Mouse (Mus musculus): ENCODE measurements around the gene Nradd.

Nradd gene

DNA sequence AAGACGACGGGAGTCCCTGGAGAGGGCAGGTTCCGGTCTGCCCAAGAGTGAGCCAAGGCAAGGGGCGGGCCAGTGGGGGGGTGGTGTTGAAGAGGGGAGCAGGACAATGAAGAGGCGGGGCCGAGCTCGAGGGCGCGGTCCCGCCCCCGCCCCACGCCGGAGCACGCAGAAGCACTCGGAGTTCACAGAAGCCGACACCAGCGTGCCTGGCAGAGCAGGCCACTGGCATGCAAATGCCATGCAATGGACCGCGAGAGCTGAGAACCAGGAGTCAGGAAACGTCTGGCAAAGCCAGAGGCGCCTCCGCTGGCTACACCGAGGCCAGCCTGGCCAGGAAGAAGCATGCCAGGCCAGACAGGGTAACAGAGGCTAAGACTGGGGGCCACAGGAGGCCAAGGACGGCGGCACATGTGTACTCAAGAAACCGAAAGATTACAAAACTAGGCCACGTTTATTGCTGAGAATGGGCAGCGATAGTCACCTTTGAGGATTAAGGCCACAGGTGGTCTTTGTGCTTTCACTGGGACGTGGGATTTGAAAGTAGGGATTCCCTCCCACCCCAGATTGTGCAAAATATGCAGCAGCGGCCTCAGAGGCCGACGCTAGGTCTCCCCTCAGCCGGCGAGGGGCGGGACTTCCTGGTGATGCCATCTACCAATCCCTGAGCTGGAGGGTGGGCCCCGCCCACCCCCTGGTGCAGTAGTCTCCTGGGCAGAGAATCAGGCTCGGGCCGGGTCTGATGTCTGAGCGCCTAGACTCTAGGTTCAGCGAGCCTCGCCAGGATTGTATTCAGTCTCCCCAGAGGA lies at the start of gene Nradd:
Gene Nradd (minus strand): TSS at position 92 of the 806 bp plus-strand sequence.
- peak; percentile 93 for DNase-seq

DNA sequence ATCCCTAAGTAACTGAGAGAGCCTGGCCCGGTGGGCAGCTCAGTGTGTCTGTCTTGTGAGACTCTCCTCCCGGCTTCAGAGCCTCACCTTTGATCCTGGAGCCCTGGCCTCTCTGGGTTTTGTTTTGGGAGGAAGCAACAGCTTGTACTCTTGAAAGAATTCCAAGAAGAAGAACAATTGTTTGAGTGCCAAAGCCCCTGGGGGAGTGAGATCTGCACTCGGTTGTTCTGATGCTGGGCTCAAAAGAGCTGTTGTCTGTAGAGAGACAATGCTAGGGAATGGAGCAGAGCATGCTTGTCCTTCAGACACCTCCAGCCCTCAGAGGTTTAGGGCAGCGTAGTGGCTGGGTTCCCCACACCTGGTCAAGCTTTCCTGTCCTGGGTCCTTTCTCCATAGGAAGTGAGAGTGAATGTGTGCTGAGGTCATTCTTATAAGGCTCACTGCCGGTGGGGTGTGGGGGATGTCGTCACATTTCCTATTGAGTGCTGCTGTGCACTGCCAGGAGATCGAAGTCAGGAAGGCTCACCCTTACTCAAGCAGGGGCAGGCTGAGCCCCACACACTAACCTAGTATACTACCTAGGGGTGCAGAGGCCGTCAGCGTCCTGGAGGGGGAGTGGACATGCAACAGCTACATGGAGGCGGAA lies 49.0 kb upstream of the Nradd start:
- peak; percentile 76 for DNase-seq

DNA sequence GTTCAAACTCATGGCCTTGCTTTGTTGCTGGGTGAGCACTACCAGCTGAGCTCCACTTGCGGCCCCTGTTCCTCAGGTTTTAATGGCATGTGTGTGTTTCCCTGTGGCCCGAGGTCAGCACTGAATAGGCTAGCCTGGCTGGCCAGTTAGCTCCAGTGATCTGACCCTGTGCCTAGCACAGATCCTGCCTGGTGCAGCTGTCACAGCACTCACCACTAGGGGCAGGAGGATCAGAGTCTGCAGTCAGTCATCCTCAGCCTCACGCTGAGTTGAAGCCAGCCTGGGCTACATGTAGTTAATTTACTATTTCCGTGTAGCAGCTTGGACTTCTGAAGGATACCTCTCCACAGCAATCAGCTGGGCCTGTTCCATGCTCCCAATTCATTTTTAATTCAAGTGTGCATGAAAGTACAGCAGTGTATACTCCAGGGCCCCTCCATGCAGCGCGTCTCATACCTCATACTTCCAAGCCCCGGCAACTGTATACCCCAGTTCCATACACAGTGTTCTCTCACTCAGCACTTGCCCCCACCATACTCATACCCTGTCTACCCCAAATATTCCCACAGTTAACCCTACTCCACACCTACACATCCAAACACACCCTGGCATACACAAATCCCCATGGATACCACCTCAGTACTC lies 48.3 kb upstream of the Nradd start:
- DNase-seq: peak; percentile 74

DNA sequence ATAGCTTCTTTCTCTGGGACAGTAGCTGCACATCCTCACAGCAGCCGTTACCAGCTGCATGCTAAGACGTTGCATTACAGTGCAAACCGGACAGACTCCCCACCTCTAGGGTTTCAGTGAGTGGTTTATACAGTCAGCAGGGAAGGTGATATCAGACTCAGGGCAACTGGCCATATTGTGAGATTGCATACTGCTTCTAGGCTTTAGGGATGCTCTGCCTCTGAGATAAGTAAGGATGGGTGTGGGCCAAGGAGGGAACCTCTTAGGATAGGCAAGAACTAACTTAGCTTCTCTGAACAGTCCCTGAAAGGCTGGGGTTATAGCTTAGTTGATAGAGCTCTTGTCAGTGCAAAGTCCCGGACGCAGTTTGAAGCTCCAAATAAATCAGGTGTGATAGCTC lies 45.5 kb upstream of the Nradd start:
- DNase-seq: no peak

DNA sequence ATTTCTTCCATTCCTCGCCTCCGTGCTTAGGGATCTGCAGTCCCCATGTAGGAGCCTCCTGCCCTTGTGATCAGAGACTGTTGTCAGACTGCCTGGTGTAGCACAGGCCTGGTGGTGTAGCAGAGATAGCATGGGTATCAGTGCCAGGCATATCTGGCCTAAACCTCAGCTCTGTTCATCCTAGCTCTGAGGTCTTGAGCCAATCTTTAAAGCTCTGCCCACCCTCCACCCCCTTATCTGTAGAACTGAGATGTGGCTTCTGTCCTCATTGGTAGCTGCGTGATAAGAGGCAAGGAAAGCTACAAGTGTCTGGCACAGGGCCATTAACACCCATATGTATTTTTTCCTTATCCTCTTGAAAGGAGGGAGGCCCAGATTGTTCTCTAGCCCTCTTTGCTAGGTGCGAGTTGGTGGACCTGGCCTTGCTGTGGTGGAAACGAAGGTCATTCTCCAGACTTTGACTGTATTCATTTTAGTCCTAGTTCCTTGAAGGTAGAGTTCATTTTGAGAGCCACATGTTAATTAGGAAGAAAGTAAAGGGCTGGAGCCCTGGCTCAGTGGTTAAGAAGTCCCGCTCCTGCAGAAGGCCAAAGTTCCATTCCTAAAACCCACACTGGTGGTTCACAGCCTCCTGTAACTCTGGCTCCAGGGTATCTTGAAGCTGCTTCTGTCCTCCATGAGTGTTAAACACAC lies 44.5 kb upstream of the Nradd start:
- no peak for DNase-seq

DNA sequence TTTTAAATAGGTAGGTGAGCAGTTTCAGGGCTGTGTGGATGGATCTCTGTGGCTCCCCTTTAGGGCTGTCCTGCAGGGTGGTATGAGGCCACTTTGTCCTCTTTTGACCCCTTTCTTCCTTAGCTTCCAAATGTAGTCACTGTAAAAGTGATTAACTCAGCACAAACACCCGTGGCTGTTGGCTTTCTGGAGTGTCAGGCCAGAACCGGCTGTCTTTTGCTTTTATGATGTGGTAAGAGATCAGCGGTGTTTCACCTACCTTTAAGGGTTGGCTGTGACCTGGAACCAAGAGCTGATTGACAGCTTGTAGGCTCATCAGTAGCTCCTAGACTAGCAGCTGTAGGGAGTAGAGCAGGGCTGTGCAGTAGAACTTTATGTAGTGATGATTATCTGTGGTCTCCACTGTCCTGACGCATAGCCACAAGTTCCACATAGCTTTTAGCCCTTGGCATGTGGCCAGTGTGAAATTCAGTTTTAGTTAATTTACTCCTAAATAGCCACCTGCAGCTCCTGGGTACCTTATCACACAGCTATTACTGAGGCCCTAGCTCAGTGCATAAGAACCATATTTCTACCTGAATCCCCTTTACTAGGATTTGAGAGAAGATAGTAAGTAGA lies 43.1 kb upstream of the Nradd start:
- no peak for DNase-seq

DNA sequence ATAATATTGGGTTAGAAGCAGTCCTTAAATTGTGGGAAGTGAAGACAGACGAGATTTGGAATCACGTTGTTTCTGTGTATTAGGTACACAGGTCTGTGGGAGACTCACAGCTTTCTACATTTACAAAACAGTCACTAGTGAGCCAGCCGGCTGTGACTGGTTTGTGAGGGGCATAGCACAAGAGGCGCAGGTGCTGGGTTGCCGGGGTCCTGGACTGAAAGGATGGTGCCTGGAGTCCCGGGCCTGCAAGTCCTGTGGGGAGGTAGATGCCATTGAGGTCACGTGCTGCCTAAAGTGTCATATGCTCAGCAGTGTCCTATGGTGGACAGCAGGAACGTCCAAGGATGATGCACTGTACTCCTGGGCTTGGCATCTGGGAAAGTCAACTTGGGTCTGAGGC lies 42.1 kb upstream of the Nradd start:
- DNase-seq: no peak

DNA sequence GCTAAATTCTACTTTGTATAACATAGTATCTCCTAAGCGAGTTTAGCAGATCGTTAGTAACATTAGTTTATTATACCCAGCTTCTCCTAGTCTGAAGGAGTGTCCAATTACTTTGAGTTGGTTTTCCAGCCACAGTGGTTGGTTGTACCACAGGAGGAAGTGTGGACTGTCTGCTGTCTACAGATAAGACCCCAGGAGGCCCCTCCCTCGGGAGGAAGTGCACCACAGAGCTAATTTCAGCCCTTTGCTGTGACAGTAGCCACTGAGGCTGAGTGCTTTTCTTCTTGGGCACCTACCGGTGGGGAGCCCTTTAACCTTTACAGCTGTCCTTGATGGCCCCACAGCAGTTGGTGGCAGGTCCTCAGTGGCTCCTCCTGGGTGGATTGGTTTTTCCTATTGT lies 41.7 kb upstream of the Nradd start:
- no peak for DNase-seq

DNA sequence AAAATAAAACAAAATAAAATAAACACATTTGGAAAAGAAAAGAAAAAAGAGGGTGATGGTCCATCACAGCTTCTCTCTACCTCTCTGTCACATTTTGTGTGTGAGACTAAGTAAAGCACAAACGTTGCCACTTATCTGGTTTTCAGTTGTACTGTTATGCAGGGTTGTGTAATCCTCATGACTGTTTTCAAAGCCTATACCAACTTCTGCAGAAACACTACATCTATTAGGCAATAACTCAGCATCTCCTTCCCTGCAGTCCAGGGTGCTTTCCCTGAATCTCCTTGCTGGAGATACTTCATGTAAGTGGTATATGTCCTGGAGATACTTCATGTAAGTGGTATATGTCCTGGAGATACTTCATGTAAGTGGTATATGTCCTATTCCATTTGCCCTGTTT lies 38.6 kb upstream of the Nradd start:
- DNase-seq: no peak

DNA sequence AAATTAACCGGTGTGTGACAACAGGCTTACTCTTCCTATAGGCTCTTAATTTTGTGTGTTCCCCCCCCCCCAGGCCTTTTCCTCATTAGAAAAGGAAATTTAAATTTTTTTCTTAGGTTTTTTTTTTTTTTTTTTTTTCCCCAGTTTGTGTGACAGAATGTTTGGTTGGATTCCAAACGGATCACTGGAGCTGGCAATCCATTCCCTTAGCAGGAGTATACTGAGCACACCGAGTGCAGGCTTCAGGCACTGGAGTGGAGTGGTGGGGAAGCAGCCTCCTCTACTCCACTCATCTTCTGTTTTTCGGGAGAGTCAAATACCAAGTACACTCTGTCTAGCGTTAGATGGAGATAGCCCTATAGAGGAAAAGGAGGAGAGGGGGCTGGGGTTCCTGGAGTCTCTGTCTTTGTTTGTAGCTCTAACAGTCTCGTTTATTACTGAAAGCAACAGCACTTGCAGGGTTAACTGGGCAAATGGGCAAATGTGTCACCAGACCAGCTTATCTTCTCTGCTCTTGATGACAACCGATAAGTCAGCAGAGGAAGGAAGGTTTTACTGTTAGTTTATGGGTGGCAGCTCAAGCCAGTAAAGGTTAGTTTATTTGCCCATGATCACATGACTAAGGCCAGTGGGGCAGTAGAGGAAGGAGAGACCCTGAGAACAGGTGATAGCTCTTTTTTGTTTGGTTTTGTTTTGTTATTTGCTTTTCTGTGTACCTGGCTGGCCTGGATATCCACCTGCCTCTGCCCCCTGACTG lies 36.8 kb upstream of the Nradd start:
- no peak for DNase-seq

DNA sequence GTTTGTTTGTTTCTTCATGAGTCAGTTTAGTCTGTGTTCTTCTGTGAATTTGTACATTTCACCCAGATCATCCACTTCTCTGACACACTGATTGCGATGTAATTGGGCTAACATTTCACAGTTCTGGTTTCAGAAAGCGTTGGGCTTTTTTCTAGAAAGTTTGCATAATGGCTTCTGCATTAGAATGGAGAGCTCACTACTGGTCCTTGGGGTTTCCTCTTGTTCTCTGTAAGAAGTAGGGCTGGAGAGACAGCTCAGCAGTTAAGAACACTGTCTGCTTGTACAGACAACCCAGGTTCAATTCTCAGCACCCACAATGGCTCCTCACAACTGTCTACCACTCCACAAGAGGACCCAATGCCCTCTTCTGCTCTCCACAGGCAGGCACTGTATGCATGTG lies 36.0 kb upstream of the Nradd start:
- DNase-seq: no peak

DNA sequence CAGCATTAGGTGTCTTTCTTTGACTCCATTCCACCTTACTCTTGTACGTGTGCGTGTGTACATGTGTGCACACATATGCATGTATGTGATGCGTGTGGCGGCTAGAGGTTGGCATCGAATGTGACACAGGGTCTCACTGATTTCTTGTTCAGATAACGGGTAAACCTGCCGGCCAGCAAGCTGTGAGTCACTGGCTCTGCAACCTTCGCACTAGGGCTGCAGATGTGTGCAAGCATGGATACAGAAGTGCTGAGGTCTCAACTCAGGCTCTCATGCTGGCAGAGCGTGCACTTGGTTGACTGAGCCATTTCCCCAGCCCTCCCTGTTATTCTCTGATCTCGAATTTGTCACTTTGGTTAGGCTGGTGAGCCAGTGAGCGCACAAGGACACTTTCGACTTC lies 35.3 kb upstream of the Nradd start:
- DNase-seq: no peak

DNA sequence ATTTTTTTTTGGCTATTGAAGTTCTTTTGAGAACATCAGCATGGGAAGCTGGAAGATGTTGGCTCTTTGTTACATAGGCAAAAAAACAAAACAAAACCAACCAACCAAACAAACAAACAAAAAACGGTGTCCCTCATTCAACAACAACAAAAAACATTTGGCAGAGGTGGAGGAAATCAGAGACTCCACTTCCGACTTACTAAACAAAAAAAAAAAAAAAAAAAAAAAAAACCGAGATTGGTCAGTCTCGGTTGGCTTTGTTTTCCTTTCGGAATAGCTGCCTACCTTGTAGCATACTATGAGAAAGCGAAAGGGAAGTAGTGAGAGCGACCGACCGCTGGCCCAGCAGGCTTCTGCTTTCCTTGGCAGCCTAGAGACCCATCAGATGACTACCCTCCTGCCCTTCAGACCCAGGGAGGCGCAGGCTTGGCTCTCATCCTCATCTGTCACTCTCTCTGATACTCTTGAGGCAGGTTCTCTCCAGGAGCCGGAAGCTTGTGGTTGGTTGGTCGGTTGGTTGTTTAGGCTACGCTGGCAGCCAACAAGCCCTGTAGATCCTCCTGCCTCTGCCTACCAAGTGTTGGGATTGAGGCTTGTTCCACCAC lies 33.3 kb upstream of the Nradd start:
- peak; percentile 67 for DNase-seq

DNA sequence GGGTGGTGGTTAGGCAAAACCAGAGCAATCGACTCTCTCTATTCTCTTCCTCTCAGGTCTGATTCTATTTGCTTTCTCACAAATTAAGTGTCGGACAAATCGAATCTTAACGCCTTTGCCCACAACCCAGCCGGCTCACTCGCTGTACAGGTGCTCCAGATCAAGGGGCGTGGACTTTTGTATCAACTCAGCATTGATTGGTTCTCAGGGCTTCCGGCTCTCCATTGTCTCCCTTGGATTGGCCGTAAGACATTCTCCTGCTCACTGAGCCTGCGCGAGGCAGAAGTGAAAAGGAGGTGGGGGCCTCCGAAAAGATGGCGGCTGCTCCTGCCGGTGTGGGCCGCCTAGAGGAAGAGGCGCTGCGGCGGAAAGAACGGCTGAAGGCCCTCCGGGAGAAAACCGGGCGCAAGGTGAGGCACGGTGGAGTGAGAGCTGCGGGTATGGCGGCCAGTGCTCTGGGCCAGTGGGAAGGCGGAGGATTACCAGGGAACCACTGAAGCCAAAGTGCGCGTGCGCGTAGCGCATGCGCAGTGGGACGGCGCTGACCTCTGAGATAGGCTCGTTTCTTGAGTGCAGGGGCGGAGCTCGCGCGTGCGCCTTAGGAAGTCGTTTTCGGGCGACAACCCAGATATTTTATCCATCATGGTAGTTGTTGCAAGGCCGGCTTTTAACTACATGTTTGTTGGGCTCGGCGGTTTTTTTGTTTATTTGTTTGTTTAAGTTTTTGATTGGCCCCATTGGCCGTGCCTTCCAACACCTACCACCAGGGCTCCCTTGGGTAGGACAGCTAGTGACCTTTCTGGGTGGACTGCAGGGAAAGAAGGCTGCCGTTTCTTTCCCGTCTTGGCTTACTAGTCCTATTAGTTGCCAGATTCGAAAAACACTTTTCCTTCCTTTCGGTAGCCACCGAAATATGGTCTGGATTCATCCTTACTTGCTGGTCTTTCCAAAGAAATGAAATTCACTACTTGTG lies 32.3 kb upstream of the Nradd start, which contains the start of gene Ccdc12:
Gene Ccdc12 (plus strand): TSS at position 255 of the 973 bp plus-strand sequence.
- peak; percentile 98 for DNase-seq

DNA sequence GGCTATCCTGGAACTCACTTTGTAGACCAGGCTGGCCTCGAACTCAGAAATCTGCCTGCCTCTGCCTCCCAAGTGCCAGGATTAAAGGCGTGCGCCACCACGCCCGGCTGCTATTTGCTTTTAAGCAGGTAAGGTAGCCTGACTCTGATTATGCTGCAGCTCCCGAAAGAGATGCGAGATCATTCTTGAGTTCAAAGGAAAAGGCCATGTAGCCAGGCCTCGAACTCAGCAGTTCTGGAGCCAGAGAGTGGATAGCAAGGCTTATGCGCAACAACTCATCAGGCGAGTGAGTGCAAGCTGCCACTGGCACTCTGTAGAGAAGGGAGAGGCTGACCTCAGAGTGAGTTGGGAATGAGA lies 31.4 kb upstream of the Nradd start:
- DNase-seq: peak; percentile 62

DNA sequence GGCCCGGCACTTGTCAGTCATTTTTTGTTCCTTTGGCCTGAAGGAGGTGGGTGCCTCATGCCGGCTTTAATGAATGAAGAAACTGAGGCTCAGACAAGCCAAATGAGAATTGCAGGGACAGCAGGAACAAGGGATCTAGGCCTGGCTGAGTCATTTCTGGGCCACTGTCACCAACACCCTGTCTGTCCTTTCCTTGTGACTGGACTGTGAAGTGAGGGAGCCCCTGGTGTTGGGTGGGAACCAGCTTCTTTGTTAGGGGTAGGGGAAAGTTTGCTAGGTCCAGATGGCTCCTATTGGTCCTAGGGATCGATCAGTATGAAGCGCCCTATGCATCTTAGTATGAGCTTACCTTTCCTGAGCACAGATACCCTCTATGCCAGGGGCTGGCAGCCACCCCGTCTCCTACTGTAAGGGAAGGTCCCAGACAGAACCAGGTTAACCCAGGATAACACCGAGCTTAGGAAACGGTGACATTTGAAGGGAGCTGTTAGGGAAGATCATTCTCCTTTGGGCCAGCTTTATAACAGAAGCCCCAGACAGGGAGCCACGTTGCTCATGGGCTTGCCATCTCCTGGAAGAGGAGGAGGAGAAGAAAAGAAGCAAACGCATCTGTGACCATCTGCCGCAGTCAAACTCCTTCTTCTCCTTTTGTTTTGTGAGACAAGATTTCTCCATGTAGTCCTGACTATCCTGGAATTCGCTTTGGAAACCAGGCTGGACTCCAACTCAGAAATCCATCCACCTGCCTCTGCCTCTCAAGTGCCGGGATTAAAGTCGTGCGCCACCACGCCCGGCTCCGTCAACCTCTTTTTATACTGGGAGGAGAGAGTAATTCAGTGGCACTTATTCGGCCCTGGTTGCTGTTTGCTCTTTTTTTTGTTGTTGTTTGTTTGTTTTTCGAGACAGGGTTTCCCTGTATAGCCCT lies 30.7 kb upstream of the Nradd start:
- DNase-seq: peak; percentile 68

DNA sequence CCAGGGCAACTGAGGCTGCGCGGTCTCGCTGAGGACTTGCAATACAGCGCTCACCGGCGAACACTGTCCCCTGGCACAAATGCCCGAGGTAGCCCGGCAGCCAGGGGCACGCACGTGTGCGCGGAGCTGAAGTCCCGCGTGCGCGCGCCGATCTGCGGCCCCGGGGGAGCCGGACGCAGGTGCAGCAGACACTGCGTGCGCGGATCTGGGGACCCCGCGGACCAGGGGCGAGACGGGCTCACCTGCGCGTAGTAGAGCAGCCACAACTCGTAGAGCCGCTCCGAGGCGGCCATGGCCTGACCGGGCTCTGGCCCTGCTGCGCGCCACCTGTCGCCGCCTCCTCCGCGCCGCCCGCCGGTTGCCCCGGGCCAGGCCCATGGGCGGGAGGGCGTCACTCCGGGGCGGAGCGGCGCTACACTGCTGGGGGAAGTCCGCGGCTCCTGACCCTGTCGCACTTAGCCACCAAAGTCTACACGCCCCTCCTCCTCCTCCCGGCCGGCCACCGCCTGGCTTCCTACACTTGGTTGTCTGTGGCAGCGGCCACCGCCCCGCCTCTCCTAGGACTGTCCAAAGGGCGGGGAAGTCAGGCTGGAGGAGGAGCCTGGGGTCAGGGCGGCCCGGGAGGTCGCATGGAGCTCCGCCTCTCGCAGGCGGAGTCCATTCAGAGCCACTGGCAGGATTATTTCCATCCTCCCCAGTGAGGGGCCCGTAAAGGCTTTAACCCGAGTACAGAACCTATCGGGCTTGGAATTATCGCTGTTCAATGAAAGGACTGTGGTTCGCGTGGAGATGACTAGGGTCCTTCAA lies 29.6 kb upstream of the Nradd start, which contains the start of gene Nbeal2:
Gene Nbeal2 (minus strand): TSS at position 507 of the 807 bp plus-strand sequence.
- peak; percentile 91 for DNase-seq

DNA sequence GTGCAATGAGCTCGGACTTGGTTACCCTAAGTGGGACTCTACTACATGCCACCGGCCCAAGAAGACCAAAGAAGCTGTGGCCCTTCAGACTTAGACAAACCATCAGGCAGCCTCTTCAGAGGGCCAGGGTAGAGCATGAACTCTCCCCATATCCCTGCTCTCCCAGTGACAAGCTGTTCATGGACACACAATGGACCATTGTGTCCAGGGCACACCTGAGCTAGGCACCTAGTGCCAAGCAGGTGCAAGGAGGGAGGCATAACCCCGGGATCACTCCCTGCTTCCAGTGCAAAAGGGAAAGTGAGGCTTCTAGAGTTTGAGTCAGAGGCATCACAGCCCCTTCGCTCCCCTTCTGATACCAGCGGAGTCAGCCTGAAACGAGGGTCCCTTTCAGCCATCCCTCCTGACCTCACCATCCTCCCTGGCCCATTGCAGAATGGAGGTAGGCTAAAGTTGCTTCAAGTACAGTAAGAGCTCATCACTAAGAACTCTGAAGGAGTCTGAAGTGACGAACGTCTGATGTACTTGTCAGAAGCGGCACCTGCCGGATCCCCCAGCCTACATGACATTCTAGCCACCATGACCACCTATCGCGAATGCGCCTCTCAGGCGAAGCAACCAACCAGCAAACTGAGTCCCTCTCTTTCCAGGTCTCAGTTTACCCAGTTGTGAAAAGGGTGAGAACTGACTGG lies 28.9 kb upstream of the Nradd start:
- no peak for DNase-seq

Data from cerebellum, adult 9-11 months (tissue).